Mouse (Mus musculus): Measurements from ENCODE around the gene Gpalpp1.

GRCm38 (mm10) chr14:76072626-76073025 is 37.9 kb downstream of the Gpalpp1 start:
- TF ChIP-seq CTCF (IDR thresholded peaks at IDR 0.05; ENCODE audit: control insufficient read depth, insufficient read depth, insufficient read length), result no peak
- no peak for TF ChIP-seq MAX (IDR thresholded peaks at IDR 0.05)
- TF ChIP-seq USF1 (IDR thresholded peaks at IDR 0.05; ENCODE audit: low read depth), result no peak
- no peak for TF ChIP-seq CEBPB (IDR thresholded peaks at IDR 0.05; ENCODE audit: low read depth)
